Mouse (Mus musculus) heart, adult 9 months (tissue): ENCODE results near the gene Sohlh2.
A peak's percentile ranks its signal among the peaks of the same experiment; 100 is the strongest.

Experiments used
- DNase-seq, 2 experiments: peaks; one replicate each; pipeline ENCODE4 v3.0.0; 2022; ENCODE audit warnings: low spot score in 2 of 2

Gene Sohlh2

DNA sequence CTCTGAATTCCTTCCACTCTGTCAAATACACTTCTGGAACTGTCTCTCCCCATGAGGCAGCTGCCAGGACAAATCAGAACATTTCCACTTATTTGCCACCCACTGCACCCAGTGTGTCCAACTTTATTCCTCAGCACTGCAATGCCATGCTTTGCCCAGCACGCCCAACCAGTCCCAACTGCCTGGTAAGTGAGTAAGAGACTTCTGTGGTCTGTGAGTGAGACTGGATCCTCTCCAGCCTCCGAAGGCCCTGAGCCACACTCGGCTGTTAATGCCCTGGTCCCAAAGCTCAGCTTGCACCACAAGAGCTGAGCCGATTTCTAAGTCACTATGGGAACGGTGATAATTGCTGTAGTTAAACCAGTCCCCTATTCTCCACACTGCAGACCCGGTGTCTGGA lies 25.8 kb downstream of the Sohlh2 start:
- DNase-seq: no peak

DNA sequence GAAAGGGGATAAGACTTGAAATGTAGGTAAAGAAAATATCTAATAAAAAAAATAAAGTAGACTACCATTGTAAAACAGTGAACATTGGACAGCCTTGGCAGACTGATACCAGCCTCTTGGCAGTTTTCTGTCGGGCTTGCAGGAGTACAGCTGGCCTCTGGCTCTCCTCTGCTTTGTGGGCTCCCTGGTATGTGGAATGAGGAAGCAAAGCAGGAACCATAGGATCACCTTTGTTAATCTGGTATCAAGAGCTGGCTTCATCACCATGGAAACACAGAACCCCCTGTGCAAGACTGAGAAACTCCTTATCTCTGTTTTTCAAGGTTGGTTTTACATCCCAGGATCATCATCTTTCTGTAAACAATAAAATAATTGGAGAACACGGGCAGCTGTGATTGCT lies 30.4 kb downstream of the Sohlh2 start:
- DNase-seq: no peak

DNA sequence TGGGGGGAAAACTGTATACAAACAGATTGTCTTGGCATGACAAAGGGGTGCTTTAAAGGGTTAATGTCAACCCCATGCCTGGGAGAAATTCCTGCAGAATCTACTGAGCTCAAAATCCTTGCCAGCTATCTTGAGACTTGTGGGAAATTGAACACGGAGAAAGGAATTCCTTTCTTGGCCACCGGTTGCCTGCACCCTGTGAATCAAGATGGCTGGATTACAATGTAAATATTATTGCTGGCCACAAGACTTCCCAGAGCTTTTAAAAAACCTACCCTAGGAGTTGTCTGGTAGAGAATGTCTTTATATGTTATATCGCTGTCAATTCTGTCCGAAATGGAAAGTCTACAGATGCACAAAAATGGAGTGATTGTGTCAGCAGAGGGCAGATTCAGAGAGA lies 32.0 kb downstream of the Sohlh2 start:
- no peak for DNase-seq

DNA sequence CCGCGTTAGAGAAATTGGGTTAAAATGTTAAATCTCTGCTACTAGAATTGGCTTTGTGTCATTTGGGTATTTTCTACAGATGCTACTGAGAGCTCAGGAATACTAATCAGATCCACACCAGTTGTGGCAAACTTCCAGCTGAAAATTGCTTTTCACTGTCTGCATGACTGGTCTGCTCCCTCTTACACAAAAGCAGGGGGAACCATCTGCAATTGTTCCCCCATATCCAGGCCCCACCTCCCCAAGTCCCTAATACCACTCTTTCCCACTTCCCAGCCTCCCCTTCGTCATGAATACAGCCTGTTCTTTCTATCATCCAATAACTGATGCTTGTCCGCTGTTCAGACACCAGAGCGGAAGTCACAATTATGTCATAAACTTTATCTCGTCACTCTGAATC lies 32.6 kb downstream of the Sohlh2 start:
- no peak for DNase-seq

DNA sequence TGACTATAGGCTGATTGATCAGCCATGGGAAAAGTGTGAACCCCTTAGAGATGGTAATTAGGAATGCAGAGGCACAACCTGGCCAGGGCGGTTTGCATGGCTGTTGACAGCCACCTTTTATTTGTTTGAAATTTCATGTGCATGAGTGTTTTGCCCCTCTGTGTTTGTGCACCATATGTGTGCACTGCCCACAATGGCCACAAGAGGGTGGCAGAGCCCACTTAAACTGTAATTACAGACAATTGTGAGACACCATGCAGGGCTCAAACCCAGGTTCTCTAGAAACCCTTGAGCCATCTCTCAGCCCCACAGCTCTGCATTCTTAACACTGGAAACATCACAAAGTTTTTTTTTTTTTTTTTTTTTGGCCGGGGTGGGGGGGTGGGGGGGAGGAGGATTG lies 40.7 kb downstream of the Sohlh2 start:
- no peak for DNase-seq

GRCm38 (mm10) chr3:55223862-55224261 lies 42.0 kb downstream of the Sohlh2 start:
- no peak for DNase-seq

DNA sequence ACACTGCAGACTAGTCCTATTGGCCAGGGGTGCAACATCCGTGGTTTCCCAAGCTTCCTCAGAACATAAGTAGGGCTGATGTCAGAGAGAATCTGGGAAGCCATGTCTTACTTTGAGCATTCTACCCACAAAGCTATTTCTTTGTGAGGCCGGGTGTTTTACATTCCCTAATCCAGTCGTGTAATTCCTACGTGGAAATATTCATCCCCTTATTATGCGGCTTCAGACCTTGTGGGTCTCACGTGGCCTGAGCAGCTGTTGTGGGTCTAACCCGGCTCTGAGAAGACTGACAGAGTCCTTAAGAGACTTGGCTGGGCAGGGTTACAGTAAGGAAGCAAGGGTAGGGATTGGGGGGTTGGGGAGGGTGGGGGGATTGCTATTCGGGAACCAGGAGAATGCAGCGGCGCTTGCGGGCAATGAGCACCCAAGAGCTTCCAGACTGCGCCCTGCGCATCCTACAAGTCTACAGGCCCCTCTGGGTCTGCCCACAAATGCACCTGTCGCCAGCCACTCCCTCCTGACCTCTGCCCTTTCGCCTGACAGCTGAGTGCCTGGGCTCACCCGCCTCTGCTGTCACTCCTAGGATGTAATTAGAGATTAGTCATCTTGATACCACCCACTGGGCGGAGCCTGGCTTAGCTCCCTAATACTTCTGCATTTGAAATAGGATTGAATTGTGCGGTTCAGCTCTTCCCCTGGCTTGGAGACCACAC lies 44.8 kb downstream of the Sohlh2 start:
- DNase-seq: no peak

DNA sequence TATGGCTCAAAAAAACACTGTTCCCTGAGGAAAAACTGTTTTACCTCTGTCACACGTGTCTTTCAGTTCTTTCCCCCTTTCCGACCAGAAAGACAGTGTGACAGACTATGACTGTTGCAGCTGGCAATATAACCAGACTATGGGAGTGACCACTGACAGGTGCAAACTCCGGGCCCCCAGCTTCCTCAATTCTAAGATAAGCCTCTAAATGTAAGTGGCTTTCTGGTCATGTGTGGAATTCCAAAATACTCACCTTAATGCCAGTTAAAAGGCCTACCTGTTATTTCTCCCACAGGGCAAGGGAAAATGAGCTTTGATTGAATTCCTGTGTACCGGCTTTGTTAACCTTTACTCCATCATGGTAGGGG lies 45.4 kb downstream of the Sohlh2 start:
- DNase-seq: no peak

DNA sequence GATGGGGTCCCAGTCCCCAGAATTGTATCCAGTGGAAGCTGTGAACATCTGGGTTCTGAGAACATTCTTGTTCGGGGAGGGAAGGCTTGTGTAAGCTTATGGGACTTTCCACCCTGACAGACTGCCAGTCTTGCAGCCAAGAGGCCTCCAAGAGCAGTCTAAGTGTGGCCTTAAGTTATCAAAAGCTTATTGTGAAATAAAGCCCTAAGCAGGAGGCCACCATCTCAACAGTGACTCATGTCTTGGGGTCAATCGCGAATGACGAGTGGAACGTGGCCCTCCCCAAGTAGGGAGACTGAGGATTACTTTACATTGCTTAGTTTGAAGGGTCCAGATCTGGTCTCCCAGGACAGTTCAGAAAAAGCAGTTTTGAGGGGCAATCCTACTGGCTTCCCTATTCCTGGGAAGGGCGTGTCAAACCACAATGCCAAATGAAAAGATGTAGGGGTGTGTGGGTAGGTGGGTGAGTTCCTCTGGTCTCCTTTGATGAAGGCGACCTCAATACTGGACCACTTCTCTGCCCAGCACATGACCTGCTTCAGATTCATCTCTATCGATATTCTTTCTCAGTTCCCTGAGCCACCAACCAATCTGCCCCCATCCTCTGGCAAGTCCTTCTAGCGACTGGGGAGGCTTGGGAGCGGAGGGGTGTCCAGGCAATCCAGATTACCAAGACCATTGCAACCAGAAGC lies 60.0 kb downstream of the Sohlh2 start, which contains the start of gene Dclk1:
Gene Dclk1 (plus strand): TSS at position 635 of the 692 bp plus-strand sequence.
- DNase-seq: peak; percentile 71 to 76

DNA sequence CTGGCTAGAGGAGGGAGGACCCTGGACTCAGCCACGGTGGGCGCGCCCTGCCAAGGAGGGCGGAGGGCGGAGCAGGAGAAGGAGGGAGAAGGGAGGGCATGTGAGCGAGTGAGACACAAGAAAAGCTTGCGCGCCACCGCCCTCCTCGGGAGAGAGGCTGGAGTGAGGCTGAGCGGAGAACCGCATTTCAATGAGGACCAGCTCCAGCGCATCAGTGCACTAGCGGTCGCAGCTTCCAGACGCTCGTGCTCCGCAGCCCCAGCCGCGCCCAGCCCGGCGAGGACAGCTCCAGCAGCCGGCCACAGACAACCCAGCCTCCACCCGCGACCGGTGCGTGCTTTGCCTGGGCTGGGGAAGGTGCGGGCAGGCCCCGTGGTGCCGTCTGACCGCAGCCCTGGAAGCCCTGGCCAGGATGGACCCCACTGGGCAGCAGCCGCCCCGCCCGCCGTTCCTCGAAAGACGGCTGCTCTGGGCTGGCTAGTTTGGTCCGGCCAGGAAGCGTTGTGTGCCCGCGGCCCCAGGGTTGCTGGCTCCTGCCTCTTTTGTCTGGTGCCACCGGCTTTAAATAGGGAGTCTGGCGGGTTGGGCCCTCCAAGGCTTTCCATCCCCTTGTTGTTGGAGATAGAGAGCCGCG lies 60.7 kb downstream of the Sohlh2 start:
- DNase-seq: peak; percentile 74 to 87

GRCm38 (mm10) chr3:55243056-55243471 lies 61.2 kb downstream of the Sohlh2 start:
- no peak for DNase-seq

- DNase-seq: no peak
Measured at GRCm38 (mm10) chr3:55244087-55244486, 62.3 kb downstream of the Sohlh2 start.

DNA sequence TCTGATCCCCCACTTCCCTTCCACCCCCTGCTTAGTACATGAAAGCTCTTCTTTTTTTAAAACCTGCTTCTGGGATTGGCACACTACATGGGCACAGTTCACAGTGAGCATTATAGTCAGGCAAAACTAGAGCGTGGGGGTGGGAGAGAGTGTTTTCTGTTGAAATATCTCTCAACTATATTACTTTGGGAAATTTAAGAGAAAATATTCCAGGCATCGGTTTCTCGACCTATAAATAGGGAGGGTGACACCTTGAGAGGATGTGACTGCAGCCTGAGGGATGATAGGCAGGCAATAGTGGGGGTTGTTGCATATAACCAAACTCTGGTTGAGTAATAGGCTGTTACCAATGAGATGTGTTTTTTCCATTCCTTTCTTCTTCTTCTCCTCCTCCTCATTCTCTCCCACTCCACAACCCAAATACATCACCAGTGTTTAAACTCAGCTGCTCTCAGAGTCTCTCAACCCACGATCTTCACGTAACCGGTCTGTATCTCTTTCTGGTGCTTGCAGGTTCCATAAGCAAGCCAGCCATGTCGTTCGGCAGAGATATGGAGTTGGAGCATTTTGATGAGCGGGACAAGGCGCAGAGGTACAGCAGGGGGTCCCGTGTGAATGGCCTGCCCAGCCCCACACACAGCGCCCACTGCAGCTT lies 64.9 kb downstream of the Sohlh2 start:
- no peak for DNase-seq

DNA sequence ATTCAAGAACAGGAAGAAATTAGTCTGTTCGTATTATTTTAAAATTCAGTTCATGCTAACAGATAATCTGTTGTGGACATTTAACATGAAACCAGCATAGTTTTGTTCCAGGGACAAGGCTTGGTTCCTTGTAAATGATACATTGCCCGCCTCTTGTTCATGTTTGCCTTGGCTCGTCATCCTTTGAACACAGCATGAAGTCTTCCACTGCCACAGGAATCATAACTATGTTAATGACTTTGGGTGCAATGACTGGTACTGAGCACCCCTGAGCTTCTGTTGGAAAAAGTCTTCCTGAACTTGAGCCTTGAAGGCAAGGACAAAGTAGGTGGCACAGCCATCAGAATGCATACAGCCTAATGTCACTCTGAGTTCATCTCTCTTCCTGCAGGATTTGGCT lies 66.2 kb downstream of the Sohlh2 start:
- DNase-seq: no peak

DNA sequence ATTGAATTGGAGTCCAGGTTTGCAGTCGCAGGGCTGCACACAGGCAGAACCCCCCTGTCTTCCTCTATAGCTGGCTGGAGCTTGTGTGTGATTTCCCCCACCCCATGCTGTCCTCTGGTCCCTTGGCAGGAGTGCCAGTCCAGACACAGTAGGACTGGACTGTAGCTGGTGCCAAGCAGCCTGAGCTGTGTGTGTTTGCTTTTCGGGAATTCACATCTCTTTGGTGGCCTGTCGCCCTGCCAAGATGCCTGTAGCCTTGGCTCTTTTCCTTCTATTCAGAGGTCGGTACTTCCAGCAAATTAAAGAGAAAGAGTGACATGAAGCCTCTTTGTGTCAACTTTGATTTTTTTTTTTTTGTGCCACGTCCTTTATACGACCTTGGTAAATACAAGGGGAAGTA lies 66.7 kb downstream of the Sohlh2 start:
- DNase-seq: no peak

DNA sequence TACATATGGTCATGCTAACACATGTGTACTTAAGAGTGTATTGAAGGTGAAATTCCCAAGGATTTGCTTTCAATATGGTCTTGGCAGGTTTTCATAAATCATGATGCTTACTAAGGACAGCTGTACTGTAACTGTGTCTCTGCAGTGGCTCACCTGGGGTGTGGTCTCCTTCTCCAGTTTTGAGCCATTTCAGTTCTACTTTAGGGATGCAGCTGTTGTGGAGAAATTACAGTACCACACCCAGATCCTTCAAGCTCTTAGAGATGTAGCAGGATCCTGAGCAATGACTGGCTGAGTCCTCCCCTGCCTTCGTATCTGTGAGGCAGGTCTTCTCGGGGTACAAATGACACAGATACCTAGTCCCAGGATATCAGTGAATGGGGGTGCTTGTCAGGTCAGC lies 68.8 kb downstream of the Sohlh2 start:
- no peak for DNase-seq
